ENCODE assay signal across 24 mouse cellular contexts in the genomic region with DNA sequence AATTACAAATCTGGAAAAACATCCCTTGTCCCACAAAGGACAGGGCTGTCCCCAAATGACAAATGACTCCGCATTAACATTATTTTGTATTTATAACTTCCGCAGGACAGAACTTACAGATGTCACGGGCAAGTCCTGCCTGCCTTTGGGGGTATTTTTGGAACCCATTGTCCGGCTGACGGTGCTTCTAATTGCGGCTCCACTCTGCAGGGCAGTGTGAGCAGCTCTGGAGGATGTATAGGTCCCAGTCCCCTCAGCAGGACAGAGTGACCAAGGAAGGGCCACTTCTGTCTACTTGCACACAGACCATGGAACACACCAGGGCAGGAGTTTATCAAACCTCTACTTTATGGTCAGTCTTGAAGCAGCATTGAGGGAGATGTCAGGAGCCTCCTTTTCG. TPM values are rescaled to one million over a fixed set of nuclear protein-coding genes. Genes with fewer than 3 reads are reported as not detected.
A peak's percentile ranks its signal among the peaks of the same experiment; 100 is the strongest.
DNase-seq lines count a peak whose midpoint lies in the region; ATAC-seq lines count a peak whose summit lies in the region.
"Had no signal": no experiment of that assay in that cellular context is flagged by ENCODE, and none has a peak within 500 bp of the region (broad histone marks: within the 10 kb centered on the region; RNA-seq: fewer than 3 reads in every experiment).

No protein-coding gene starts in this region.

- no peaks in the 10 kb centered on the region for H3K9me3 ChIP-seq in heart, embryonic 13.5 days
- H3K9me3 ChIP-seq in kidney, embryonic 15.5 days (replicated peaks): no peaks in the 10 kb centered on the region
- H3K9me3 ChIP-seq: embryonic facial prominence, embryonic 10.5 days; forebrain, embryonic 13.5 days; G1E; hindbrain, embryonic 15.5 days had no signal

- 34% methylated on average over 7 of the region's 7 CpGs for WGBS in heart, embryonic 13.5 days
- WGBS in kidney, embryonic 15.5 days: 57% methylated on average over 7 of the region's 7 CpGs

- ATAC-seq in heart, embryonic 13.5 days (ENCODE audit: extremely low read depth, insufficient number of reproducible peaks, low FRiP score, low TSS enrichment): no peak
- 0 out of 2 replicates have a peak, but pooled peaks have one; percentile 15 for ATAC-seq in kidney, embryonic 15.5 days (replicated peaks; ENCODE audit: low FRiP score)
- ATAC-seq: CD4-positive, CD25-positive, alpha-beta regulatory T cell, adult 4 months; forebrain, embryonic 13.5 days; forebrain, postnatal 0 days had no signal

- H3K4me1 ChIP-seq in heart, embryonic 13.5 days: peaks cover 46% of the 10 kb centered on the region
- H3K4me1 ChIP-seq in kidney, embryonic 15.5 days: peaks cover 22% of the 10 kb centered on the region
- H3K4me1 ChIP-seq: forebrain, embryonic 13.5 days; hindbrain, embryonic 15.5 days had no signal

- intact Hi-C loops in heart, postnatal 36 days (cut with DNase I): no loop called here

- DNase-seq in heart, adult 8-10 months (ENCODE audit: low spot score): peak; percentile 30
- no peak for DNase-seq in heart, postnatal 36 days
- no peak for DNase-seq in heart, postnatal 4 days
- no peak for DNase-seq in kidney, adult 11 months
- DNase-seq in kidney, postnatal 14 days: peak; percentile 30
- DNase-seq in kidney, adult 9 months: no peak
- DNase-seq: adrenal gland, adult 8-10 months; adrenal gland, postnatal 36 days; B cell, adult 2 months; cerebellum, adult 2 months; cerebellum, postnatal 10 days; forebrain, postnatal 0 days; gastrocnemius, postnatal 14 days had no signal

- no peaks in the 10 kb centered on the region for H3K36me3 ChIP-seq in heart, embryonic 13.5 days
- H3K36me3 ChIP-seq in kidney, embryonic 15.5 days: no peaks in the 10 kb centered on the region
- H3K36me3 ChIP-seq: embryonic facial prominence, embryonic 10.5 days; G1E; hindbrain, embryonic 15.5 days had no signal

- H3K4me3 ChIP-seq in heart, embryonic 13.5 days: no peak overlapping the region
- H3K4me3 ChIP-seq in kidney, embryonic 15.5 days (replicated peaks): no peak overlapping the region
- H3K4me3 ChIP-seq: embryonic facial prominence, embryonic 10.5 days; forebrain, embryonic 13.5 days; hindbrain, embryonic 15.5 days had no signal

- H3K27me3 ChIP-seq in heart, embryonic 13.5 days (replicated peaks): no peaks in the 10 kb centered on the region
- H3K27me3 ChIP-seq in kidney, embryonic 15.5 days: no peaks in the 10 kb centered on the region
- H3K27me3 ChIP-seq: hindbrain, embryonic 15.5 days had no signal

- H3K27ac ChIP-seq in heart, embryonic 13.5 days (replicated peaks): peak overlapping the region; percentile 61
- H3K27ac ChIP-seq in kidney, embryonic 15.5 days: peak overlapping the region; percentile 34; the same call in 1 of the 2 replicates
- H3K27ac ChIP-seq: embryonic facial prominence, embryonic 10.5 days; forebrain, embryonic 13.5 days; hindbrain, embryonic 15.5 days had no signal

- H3K9ac ChIP-seq in heart, embryonic 13.5 days: peak overlapping the region; percentile 58
- no peak overlapping the region for H3K9ac ChIP-seq in kidney, embryonic 15.5 days
- H3K9ac ChIP-seq: forebrain, embryonic 13.5 days; forebrain, postnatal 0 days; hindbrain, embryonic 15.5 days had no signal

- peak overlapping the region; percentile 20; the same call in 1 of the 2 replicates for H3K4me2 ChIP-seq in heart, embryonic 13.5 days
- H3K4me2 ChIP-seq in kidney, embryonic 15.5 days: no peak overlapping the region
- H3K4me2 ChIP-seq: forebrain, embryonic 13.5 days; hindbrain, embryonic 15.5 days had no signal

RNA-seq across cellular contexts. Expression of a gene that starts 16.9 kb away (rescaled TPM):
- 1 to 10 TPM in 1 of 4 experiments, under 1 TPM in 3; 0.68 to 1.2 (median 0.80) TPM for total RNA-seq in heart, adult 8-10 months (2022)
- total RNA-seq in heart, postnatal 36 days (2021): 1 to 10 TPM in 1 of 2 experiments, under 1 TPM in 1; 0.65 to 1.1 TPM
- polyA plus RNA-seq in heart, embryonic 13.5 days (2015; fragmentation: Nextera tagmentation; extraction: Ambion mirVana): 11.8 and 14.7 TPM in 2 replicates
- 1 to 10 TPM; 1.6 to 2.5 TPM for total RNA-seq in heart, postnatal 4 days (2021)
- 3.0 and 4.7 TPM in 2 replicates for polyA plus RNA-seq in kidney, embryonic 15.5 days (2015; fragmentation: Nextera tagmentation; extraction: Ambion mirVana)
- total RNA-seq: forebrain, postnatal 0 days; gastrocnemius, adult 18-20 months; gastrocnemius, postnatal 14 days had no signal
- polyA plus RNA-seq: CD4-positive, CD25-positive, alpha-beta regulatory T cell, adult 4 months; cerebellum, adult 2 months; embryonic facial prominence, embryonic 14.5 days; forebrain, embryonic 13.5 days; forebrain, postnatal 0 days; G1E; hindbrain, embryonic 11.5 days; hindbrain, embryonic 15.5 days had no signal

RNA-seq across cellular contexts. Expression of a gene that starts 27.9 kb away (rescaled TPM):
- total RNA-seq in heart, adult 8-10 months (2022): not detected
- not detected for total RNA-seq in heart, postnatal 36 days (2021)
- polyA plus RNA-seq in heart, embryonic 13.5 days (2015; fragmentation: Nextera tagmentation; extraction: Ambion mirVana): 0.05 and 0.08 TPM in 2 replicates
- total RNA-seq in heart, postnatal 4 days (2021): not detected
- polyA plus RNA-seq in kidney, embryonic 15.5 days (2015; fragmentation: Nextera tagmentation; extraction: Ambion mirVana): 0.84 and 0.87 TPM in 2 replicates
- total RNA-seq: adrenal gland, adult 8-10 months; adrenal gland, postnatal 36 days; forebrain, postnatal 0 days; gastrocnemius, adult 18-20 months; gastrocnemius, postnatal 14 days had no signal
- polyA plus RNA-seq: CD4-positive, CD25-positive, alpha-beta regulatory T cell, adult 4 months; cerebellum, adult 2 months; forebrain, embryonic 13.5 days; forebrain, postnatal 0 days; G1E; heart, postnatal 0 days; hindbrain, embryonic 11.5 days; hindbrain, embryonic 15.5 days had no signal

RNA-seq across cellular contexts. Expression of a gene that starts 44.3 kb away (rescaled TPM):
- 10 to 100 TPM; 12.1 to 14.1 (median 12.6) TPM for total RNA-seq in heart, adult 8-10 months (2022)
- total RNA-seq in heart, postnatal 36 days (2021): 10 to 100 TPM; 11.2 to 13.5 TPM
- 9.0 and 9.3 TPM in 2 replicates for polyA plus RNA-seq in heart, embryonic 13.5 days (2015; fragmentation: Nextera tagmentation; extraction: Ambion mirVana)
- 10 to 100 TPM; 15.2 to 15.4 TPM for total RNA-seq in heart, postnatal 4 days (2021)
- 11.8 and 12.3 TPM in 2 replicates for polyA plus RNA-seq in kidney, embryonic 15.5 days (2015; fragmentation: Nextera tagmentation; extraction: Ambion mirVana)

Comparison
In these comparisons a context has a peak if more than half of its experiments do, and no peak if none do; other contexts are left out.
1. DNase-seq: peak in heart, adult 8-10 months (single experiment) and kidney, postnatal 14 days (single experiment); none in heart, postnatal 36 days (0 of 2), heart, postnatal 4 days (single experiment), kidney, adult 11 months (single experiment) and kidney, adult 9 months (single experiment).